Mouse (Mus musculus): Measurements from ENCODE around the gene Tcte2.
A peak's percentile ranks its signal among the peaks of the same experiment; 100 is the strongest.
"Not testable (repeated sequence)": the region's sequence is repeated elsewhere in the genome, so short reads cannot be mapped to it uniquely, and the experiment has no call there.

Gene Tcte2

DNA sequence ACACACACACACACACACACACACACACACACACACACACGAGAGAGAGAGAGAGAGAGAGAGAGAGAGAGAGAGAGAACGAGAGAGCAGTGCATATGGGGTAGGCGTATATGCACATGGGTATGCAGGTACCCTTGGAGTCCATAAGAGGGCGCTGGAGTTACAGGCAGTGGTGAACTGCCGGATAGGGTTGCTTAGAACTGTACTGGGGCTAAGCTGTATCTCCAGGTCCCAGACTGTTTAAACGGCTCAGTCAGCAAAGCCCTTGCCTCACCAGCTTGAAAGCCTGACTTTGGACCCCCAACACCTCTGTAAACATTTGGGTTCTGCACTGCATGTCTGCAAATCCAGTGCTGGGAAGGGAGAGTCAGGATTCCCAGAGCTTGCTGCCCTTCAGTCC is 79.9 kb downstream of the Tcte2 start:
- DNase-seq = no peak

GRCm38 (mm10) chr17:13681126-13681525 is 80.5 kb downstream of the Tcte2 start:
- no peak for DNase-seq

DNA sequence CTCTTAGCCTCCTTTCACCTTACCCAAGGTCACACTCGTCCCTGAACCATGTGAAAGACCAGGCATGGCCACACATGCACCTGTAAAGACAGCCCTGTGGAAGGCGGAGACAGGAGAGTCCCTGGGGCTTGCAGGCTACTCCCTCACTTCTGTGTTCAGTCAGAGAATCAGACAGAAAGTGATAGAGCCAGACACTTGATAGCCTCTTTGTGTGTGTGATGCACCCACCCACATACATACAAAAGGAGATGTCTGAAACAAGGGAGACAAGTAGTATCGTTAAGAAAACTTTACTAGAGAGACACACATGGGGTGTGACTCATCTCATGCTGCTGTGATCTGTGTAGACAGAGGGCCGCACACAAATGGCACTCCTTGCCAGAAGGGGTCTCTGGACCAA is 81.3 kb downstream of the Tcte2 start:
- DNase-seq = no peak

DNA sequence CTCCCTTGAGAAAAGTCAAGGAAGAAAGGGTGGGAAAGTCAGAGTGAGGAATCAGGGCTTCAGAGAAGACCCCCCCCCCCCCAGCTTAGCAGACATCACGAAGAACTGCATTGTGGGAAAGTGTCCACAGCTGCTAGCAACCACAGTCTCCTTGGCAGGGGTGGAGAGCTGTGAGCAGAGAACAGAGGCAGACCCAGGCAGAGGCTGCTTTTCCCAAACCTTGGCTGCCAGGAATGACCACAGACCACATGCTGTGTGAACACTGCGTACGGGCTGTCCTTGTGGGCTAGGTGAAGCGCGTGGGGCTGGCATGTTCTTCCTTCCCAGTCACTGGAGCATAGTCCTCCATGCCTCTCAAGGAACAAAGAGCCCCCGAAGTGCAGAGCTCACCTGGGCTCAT is 81.9 kb downstream of the Tcte2 start:
- no peak for DNase-seq

GRCm38 (mm10) chr17:13677225-13678148 is 84.1 kb downstream of the Tcte2 start:
- no peak for DNase-seq

DNA sequence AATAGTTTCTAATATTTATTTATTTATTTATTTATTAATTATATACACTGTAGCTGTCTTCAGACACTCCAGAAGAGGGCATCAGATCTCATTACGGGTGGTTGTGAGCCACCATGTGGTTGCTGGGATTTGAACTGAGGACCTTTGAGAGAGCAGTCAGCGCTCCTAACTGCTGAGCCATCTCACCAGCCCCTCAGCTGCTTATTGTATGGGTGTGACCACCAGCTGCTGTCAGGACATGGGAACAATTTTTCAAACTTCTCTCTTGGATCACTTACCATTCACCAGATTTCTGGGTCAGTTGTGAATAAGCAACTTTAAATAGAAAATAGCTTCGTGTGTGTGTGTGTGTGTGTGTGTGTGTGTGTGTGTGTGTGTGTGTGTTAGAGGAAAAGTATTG is 85.5 kb downstream of the Tcte2 start:
- not testable (repeated sequence) for DNase-seq

GRCm38 (mm10) chr17:13675630-13676029 is 86.0 kb downstream of the Tcte2 start:
- no peak for DNase-seq

- no peak for DNase-seq
Observed at GRCm38 (mm10) chr17:13674695-13675306, 86.8 kb downstream of the Tcte2 start.

DNA sequence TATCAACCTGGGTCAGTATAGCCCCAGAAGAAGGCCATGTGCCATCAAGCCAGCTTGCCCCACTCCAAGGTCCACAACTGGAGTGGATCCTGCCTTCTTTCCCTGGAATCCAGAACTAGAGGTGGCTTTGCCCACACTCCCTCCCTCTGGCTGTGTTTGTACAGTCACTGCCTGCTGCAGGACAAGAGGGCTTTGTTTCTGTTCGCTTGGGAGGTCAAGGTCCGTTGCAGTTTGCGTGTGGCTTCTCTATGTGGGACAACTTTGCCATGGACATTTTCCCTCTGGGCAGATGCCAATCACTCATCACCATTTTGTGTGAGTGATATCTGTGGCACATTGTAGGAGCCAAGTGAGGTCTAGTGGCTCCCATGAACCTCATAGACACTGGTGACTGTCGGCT is 89.9 kb downstream of the Tcte2 start:
- DNase-seq = no peak

- DNase-seq = no peak
Observed at GRCm38 (mm10) chr17:13670227-13670626, 91.4 kb downstream of the Tcte2 start.

DNA sequence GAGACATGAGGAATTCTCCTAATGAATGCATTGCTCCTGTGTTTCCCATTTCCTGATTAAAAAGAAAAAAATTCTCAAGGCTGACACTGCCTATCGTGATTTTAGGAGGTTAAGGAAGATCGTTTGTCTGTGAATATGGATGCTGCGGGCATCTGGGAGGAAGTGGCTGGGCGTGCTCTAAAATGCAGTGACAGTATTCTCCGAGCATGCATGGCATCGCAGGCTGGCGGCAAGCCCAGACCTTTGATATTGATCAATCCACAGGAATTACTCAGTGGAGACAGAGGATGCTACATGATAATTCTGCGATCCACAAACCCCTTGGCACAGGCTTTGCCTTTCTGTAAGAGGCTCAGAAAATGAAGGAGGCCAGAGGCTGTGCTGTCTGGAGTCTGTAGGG is 92.4 kb downstream of the Tcte2 start:
- DNase-seq = peak; percentile 78 to 86

DNA sequence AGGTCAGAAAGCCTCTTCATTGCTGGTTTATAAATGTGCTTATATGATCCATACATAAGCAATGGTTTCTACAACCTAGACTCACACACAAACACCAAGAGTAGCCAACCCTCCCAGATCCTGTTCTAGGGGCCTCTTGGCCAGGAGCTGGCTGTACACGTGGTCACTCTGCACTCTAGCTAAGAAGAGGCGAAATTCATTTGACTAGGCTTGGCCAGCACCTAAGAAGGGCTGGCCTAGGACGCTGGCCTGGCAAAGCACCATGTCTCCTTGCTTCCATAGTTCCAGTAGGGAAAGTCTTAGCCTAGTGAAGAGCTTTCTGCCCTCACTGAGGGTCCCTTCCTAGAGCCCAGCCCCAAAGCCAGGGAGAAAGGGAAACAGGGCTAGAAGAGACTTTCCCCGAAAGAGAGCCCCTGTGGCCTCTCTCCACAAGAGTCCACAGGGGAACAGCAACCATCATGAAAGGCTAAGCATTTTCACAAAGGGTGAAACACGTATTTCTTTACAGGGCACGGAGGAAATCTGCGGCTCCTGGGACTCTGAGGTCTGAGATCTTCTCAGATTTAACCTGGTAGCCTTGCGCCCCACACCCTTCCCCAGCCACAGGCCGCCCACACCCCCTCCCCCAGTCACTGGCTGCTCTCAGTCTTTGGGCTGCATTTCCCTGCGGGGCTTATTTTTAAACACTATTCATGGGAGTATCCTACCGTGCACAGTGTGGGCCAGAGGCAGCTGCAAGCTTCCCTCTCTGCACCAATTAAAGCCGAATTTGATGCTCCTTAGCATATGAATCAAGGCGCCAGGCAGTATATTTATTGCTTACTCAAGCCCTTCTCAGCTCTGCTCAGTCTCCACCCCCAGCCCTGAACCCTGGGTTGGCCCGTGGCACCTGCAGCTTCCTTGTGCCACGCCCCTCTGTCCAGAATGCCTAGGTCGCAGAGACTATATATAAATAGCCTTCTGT is 93.3 kb downstream of the Tcte2 start:
- DNase-seq = no peak

- DNase-seq = no peak
Observed at GRCm38 (mm10) chr17:13667006-13667405, 94.6 kb downstream of the Tcte2 start.

GRCm38 (mm10) chr17:13665731-13666130 is 95.9 kb downstream of the Tcte2 start:
- DNase-seq = no peak

DNA sequence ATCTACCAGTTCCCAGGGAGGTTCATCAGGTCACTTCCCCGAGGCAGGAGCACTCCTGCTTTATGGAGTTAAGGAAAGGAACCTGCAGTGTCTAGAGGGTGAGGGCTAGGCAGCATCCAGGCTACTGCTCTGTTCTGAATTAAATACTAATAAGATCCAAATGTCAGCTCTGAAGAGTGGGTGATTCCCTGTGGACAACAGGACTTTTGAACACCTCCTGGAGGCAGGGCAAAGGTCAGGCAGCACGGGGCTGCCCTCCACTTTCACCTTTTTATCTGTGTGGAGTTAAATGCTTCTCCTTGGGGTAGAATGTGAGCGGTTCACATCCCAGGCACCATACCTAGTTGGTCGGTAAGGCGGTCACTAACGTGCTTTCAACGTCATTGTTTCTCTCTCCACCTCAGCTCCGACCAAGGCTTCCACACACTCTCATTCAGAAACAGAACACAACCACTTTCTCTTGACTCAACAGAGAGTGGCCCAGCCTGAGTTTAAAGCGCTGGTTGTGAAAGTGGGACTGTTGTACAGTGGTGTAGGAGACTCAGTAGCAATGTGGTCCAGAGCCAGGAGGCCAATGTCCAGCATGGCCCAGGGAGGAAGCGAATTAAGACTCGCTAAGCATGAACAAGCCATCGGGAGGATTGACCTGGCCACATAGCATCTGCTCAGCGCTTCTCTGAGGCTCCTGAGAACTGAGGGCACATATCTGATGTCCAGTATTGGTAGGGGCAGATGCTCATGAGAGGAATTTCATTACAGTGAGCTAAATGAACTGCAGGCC is 98.0 kb downstream of the Tcte2 start:
- no peak for DNase-seq

Measured in lung, postnatal 4 days (tissue).